22 mouse cellular contexts compared by ENCODE assay signal in genomic region chr1:176973356-176974088, GRCm38 (mm10).
DNase-seq lines count a peak whose midpoint lies in the region; ATAC-seq lines count a peak whose summit lies in the region.
"Had no signal": no experiment of that assay in that cellular context is flagged by ENCODE, and none has a peak within 500 bp of the region (broad histone marks: within the 10 kb centered on the region; RNA-seq: fewer than 3 reads in every experiment).

No protein-coding gene starts in this region.

- H3K4me2 ChIP-seq in forebrain, embryonic 12.5 days, result no peak overlapping the region
- H3K4me2 ChIP-seq: embryonic facial prominence, embryonic 12.5 days; heart, embryonic 11.5 days; hindbrain, embryonic 12.5 days; lung, embryonic 15.5 days had no signal

- H3K36me3 ChIP-seq in forebrain, embryonic 12.5 days (replicated peaks), result no peaks in the 10 kb centered on the region
- H3K36me3 ChIP-seq: embryonic facial prominence, embryonic 12.5 days; hindbrain, embryonic 12.5 days; lung, embryonic 15.5 days had no signal

- 0 out of 2 replicates have a peak, but pooled peaks cover 3% of the 10 kb centered on the region for H3K27me3 ChIP-seq in forebrain, embryonic 12.5 days
- H3K27me3 ChIP-seq: embryonic facial prominence, embryonic 12.5 days; hindbrain, embryonic 12.5 days; lung, embryonic 15.5 days had no signal

- no peaks in the 10 kb centered on the region for H3K9me3 ChIP-seq in forebrain, embryonic 12.5 days
- H3K9me3 ChIP-seq: embryonic facial prominence, embryonic 12.5 days; hindbrain, embryonic 12.5 days; lung, embryonic 15.5 days had no signal

- peaks cover 20% of the 10 kb centered on the region for H3K4me1 ChIP-seq in forebrain, embryonic 12.5 days
- H3K4me1 ChIP-seq: embryonic facial prominence, embryonic 12.5 days; lung, embryonic 15.5 days had no signal

- no peak overlapping the region for H3K27ac ChIP-seq in forebrain, embryonic 12.5 days
- H3K27ac ChIP-seq: embryonic facial prominence, embryonic 12.5 days; hindbrain, embryonic 12.5 days; kidney, postnatal 0 days; lung, embryonic 15.5 days had no signal

- 90% methylated on average over 6 of the region's 6 CpGs for WGBS in forebrain, embryonic 12.5 days

- H3K4me3 ChIP-seq in forebrain, embryonic 12.5 days (replicated peaks), result no peak overlapping the region
- H3K4me3 ChIP-seq: embryonic facial prominence, embryonic 12.5 days; hindbrain, embryonic 12.5 days; lung, embryonic 15.5 days had no signal

- peak; percentile 83 for DNase-seq in heart, adult 11 months
- no peak for DNase-seq in heart, adult 9 months (ENCODE audit: low spot score in 2 of 2)
- DNase-seq in thymus, postnatal 0 days (ENCODE audit: low spot score), result peak; percentile 28
- no peak for DNase-seq in thymus, adult 18-20 months
- DNase-seq in induced T-regulatory cell, adult 2 months (ENCODE audit: low read depth), result peak; percentile 23
- peak; percentile 38 for DNase-seq in thymus, postnatal 25 days
- DNase-seq: adrenal gland, adult 8-10 months; cerebellum, adult 8-10 months; cerebellum, postnatal 25 days; heart, postnatal 36 days; kidney, adult 11 months; kidney, postnatal 4 days; liver; midbrain, embryonic 14.5 days had no signal

- no peak for ATAC-seq in granulocyte monocyte progenitor cell, adult 5-6 weeks (replicated peaks; ENCODE audit: poor library complexity, severe bottlenecking)
- ATAC-seq in forebrain, embryonic 12.5 days (ENCODE audit: low FRiP score), result no peak
- ATAC-seq: forebrain, embryonic 16.5 days had no signal

- no peak overlapping the region for H3K9ac ChIP-seq in forebrain, embryonic 12.5 days
- H3K9ac ChIP-seq: embryonic facial prominence, embryonic 12.5 days; hindbrain, embryonic 12.5 days; lung, embryonic 15.5 days had no signal

Comparison
In these comparisons a context has a peak if more than half of its experiments do, and no peak if none do; other contexts are left out.
1. DNase-seq: peak in heart, adult 11 months (single experiment), thymus, postnatal 0 days (single experiment), induced T-regulatory cell, adult 2 months (single experiment) and thymus, postnatal 25 days (single experiment); none in heart, adult 9 months (0 of 2) and thymus, adult 18-20 months (0 of 2).